Mouse (Mus musculus) intestine, postnatal 0 days (tissue): Measurements from ENCODE around the gene Tmprss12. TPM values are rescaled to one million over a fixed set of nuclear protein-coding genes. Genes with fewer than 3 reads are reported as not detected.
"Not testable (repeated sequence)": the region's sequence is repeated elsewhere in the genome, so short reads cannot be mapped to it uniquely, and the experiment has no call there.

ENCODE experiments used
- ATAC-seq: fragments of 200-750 bp; cut with Nextera tagmentation; 2 replicates; pipeline ENCODE4 v1.8.0; 2017; ENCODE audit warnings: mild to moderate bottlenecking, moderate TSS enrichment, moderate library complexity
- H3K27ac ChIP-seq: fragments of 300-500 bp; sonication (generic); 2 replicates; pipeline ENCODE4 v1.5.1; 2014; ENCODE audit warnings: mild to moderate bottlenecking, low read depth, low read length, moderate library complexity
- H3K27me3 ChIP-seq: fragments of 300-500 bp; sonication (generic); replicated peaks from 2 replicates; pipeline ENCODE4 v1.6.1; 2014; ENCODE audit warnings: low read length, mixed read lengths; ENCODE audit not compliant: control insufficient read depth, insufficient read depth
- H3K36me3 ChIP-seq: fragments of 300-500 bp; sonication (generic); 2 replicates; pipeline ENCODE4 v1.6.1; 2014; ENCODE audit warnings: mild to moderate bottlenecking, moderate library complexity; ENCODE audit not compliant: control insufficient read depth, insufficient read depth
- H3K4me1 ChIP-seq: fragments of 300-500 bp; sonication (generic); replicated peaks from 2 replicates; pipeline ENCODE4 v1.6.1; 2014; ENCODE audit warnings: antibody characterized with exemption, low read length, mixed read lengths; ENCODE audit not compliant: control insufficient read depth, insufficient read depth
- H3K4me2 ChIP-seq: fragments of 300-500 bp; sonication (generic); replicated peaks from 2 replicates; pipeline ENCODE4 v1.6.1; 2014; ENCODE audit warnings: low read depth, mild to moderate bottlenecking, moderate library complexity
- H3K4me3 ChIP-seq: fragments of 300-500 bp; sonication (generic); 2 replicates; pipeline ENCODE4 v1.5.1; 2014; ENCODE audit warnings: low read depth, low read length
- H3K9ac ChIP-seq: fragments of 300-500 bp; sonication (generic); 2 replicates; pipeline ENCODE4 v1.6.1; 2014; ENCODE audit warnings: mild to moderate bottlenecking, low read depth, low read length
- H3K9me3 ChIP-seq: fragments of 300-500 bp; sonication (generic); 2 replicates; pipeline ENCODE4 v1.6.1; 2016; ENCODE audit warnings: mixed run types; ENCODE audit not compliant: control insufficient read depth
- CTCF ChIP-seq: sonication (generic); IDR thresholded peaks from 2 replicates; pipeline ENCODE4 v1.5.1; 2016; ENCODE audit warnings: low read depth, mild to moderate bottlenecking, control low read depth, antibody characterized with exemption, moderate library complexity
- WGBS: fragments of 180-500 bp; shearing (Covaris S2); extraction: QIAGEN DNeasy Blood & Tissue Kit; methylation state at CpG from one replicate; pipeline ENCODE4 v1.1.7; 2014; 5-methylcytosine and 5-hydroxymethylcytosine counted together
- polyA plus RNA-seq: library from polyadenylated mRNA; unstranded; fragments of >200 nt; fragmentation: Nextera tagmentation; extraction: Ambion mirVana; gene quantifications from 2 replicates; pipeline ENCODE4 v1.2.1, GENCODE M21; 2015

Gene Tmprss12
- polyA plus RNA-seq, 1 experiment from 2014 or later, result not detected

DNA sequence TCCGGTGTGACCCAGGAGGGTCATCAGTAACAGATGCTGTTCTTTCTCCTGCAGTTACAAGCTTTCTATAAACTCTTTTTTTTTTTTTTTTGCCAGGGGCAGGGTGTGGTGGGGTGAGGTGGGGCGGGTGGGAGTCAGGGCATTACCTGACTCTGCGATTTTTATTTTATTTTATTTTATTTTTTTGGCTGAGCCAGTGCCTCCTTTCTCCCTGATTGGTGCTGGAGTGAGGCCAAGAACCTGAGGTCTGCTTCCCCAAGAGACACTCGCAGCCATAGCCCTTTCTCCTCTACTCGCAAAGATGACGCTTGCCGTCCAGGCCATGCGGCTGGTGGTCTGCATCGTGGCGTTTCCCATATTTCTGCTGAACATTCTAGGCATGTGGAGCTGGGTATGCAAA, 54.0 kb downstream of the Tmprss12 start, which contains the start of gene Mettl7a3:
TSS of gene Mettl7a3 (plus strand) at position 301 of the 400 bp plus-strand sequence.
- H3K4me3 ChIP-seq, result no peak within 1 kb of the TSS
- ATAC-seq, result no peak
- H3K9me3 ChIP-seq, result no peaks in the 10 kb centered on the region
- H3K9ac ChIP-seq, result no peak within 1 kb of the TSS
- H3K4me2 ChIP-seq, result no peak within 1 kb of the TSS
- H3K36me3 ChIP-seq, result no peaks in the 10 kb centered on the region
- TF ChIP-seq CTCF, result no peak
- no peaks in the 10 kb centered on the region for H3K27me3 ChIP-seq
- no peak within 1 kb of the TSS for H3K27ac ChIP-seq
- no peaks in the 10 kb centered on the region for H3K4me1 ChIP-seq
- WGBS, result 77% methylated on average over 10 of the region's 10 CpGs

DNA sequence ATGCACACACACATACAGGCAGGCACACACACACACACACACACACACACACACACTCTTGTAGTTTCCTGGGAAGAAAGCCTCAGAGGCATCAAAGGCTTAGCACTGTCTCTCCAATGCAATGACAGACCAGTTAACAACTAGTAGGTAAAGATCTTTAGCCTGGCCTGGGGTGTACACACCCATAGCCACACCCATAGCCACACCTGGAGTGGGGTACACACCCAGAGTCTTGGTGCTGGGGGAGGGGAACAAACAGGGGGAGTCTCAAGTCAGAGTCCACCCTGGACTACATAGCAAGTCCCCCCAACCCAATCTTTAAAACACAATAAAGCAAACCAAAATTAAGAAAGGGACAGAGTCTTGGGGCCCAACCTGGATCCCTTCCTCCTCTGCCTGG, 56.7 kb downstream of the Tmprss12 start:
- peak; percentile 9; the same call in 1 of the 2 replicates for ATAC-seq
- not testable (repeated sequence) for H3K27ac ChIP-seq, H3K9me3 ChIP-seq, H3K4me1 ChIP-seq, H3K9ac ChIP-seq, H3K4me2 ChIP-seq, H3K4me3 ChIP-seq, H3K27me3 ChIP-seq, H3K36me3 ChIP-seq

DNA sequence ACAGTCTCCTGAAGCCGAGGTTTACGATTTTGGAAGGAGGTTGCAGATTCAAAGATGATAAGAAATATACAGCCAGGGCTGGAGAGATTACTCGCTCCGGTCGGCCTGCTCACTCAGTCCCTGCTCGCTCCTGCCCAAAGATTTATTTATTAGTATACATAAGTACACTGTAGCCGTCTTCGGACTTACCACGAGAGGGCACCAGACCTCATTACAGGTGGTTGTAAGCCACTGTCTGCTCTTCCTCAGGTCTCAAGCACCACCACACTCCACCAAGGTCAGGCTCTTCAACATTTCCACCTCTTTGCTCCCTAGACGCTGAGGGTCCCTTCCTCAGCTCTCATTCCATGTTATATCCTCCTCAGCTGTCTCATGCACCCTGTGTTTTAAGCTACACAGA, 57.2 kb downstream of the Tmprss12 start:
- H3K9me3 ChIP-seq, H3K4me3 ChIP-seq, H3K27me3 ChIP-seq, H3K4me2 ChIP-seq, H3K4me1 ChIP-seq, H3K36me3 ChIP-seq, H3K27ac ChIP-seq, H3K9ac ChIP-seq: not testable (repeated sequence)
- TF ChIP-seq CTCF, result peak; percentile 69
- 10% methylated on average over 9 of the region's 10 CpGs for WGBS
- ATAC-seq, result peak; percentile 29; the same call in 1 of the 2 replicates

DNA sequence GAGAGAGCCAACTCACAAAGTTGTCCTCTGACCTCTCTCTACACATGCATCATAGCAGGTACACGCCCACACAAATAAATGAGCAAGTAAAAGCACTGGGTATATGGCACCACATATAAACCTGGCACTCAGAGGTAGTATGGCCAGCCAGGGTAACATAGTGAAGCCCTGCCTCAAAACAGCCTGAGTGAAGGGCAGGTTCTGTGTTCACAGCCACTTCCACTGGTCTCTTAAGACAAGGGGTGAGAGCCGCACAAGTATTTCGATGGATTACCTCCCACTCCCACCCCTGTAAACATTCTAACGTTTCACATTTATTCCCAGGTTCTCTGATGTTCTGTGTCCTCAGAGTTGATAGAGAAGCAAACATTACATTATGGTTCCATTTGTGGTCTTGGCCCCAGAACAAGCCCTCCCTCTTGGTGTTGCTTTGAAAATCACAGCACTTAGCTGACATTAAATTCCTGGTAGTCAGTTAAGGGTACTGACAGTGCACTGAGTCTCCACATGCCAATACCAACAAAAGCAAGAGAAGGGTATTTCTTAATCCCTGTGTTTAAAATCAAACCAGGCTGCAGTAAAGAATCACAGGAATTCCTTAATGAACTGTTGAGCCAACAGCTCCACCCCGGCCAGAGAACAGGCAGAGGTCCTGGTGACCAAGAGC, 60.8 kb downstream of the Tmprss12 start:
- not testable (repeated sequence) for ATAC-seq, H3K36me3 ChIP-seq, H3K27me3 ChIP-seq, H3K27ac ChIP-seq, H3K9me3 ChIP-seq, H3K9ac ChIP-seq, H3K4me1 ChIP-seq, H3K4me3 ChIP-seq, H3K4me2 ChIP-seq
- 51% methylated on average over 4 of the region's 5 CpGs for WGBS

Other genes starting within 250 kb of the Tmprss12 start
- 4.9 and 5.0 TPM in 2 replicates for gene Dip2b, start 242.2 kb upstream of the Tmprss12 start, polyA plus RNA-seq
- 25.3 and 29.0 TPM in 2 replicates for gene Atf1, start 53.0 kb upstream of the Tmprss12 start, polyA plus RNA-seq
- 6.5 and 6.8 TPM in 2 replicates for gene Mettl7a1, start 23.3 kb downstream of the Tmprss12 start, polyA plus RNA-seq
- gene Mettl7a3, start 54.1 kb downstream of the Tmprss12 start, polyA plus RNA-seq, result not detected in 2 replicates
- 0.13 TPM in 1 of 2 replicates, not detected in the other for gene Methig1, start 72.3 kb downstream of the Tmprss12 start, polyA plus RNA-seq
- gene Mettl7a2, start 72.4 kb downstream of the Tmprss12 start, polyA plus RNA-seq, result not detected in 2 replicates
- gene Higd1c, start 83.7 kb downstream of the Tmprss12 start, polyA plus RNA-seq, result not detected in 2 replicates
- 0.77 and 1.0 TPM in 2 replicates for gene Gm5475, start 141.3 kb downstream of the Tmprss12 start, polyA plus RNA-seq
- gene Slc11a2, start 144.2 kb downstream of the Tmprss12 start, polyA plus RNA-seq, result 44.7 and 49.0 TPM in 2 replicates
- 10.6 and 11.5 TPM in 2 replicates for gene Letmd1, start 188.2 kb downstream of the Tmprss12 start, polyA plus RNA-seq
- 3.1 and 3.3 TPM in 2 replicates for gene Csrnp2, start 214.7 kb downstream of the Tmprss12 start, polyA plus RNA-seq